Mouse (Mus musculus): ENCODE data around the gene Slc25a26. TPM values are rescaled to one million over a fixed set of nuclear protein-coding genes. Genes with fewer than 3 reads are reported as not detected.

Slc25a26 gene
- total RNA-seq, 1 experiment from 2014 or later, result 1.6 TPM

- ATAC-seq (replicated peaks; ENCODE audit: insufficient number of reproducible peaks, low FRiP score, low TSS enrichment, poor library complexity, severe bottlenecking), result no peak
Observed at GRCm38 (mm10) chr6:94626807-94627206, 126.7 kb downstream of the Slc25a26 start.

- no peak for ATAC-seq (replicated peaks; ENCODE audit: insufficient number of reproducible peaks, low FRiP score, low TSS enrichment, poor library complexity, severe bottlenecking)
Observed at GRCm38 (mm10) chr6:94627714-94628595, 127.8 kb downstream of the Slc25a26 start.

- no peak for ATAC-seq (replicated peaks; ENCODE audit: insufficient number of reproducible peaks, low FRiP score, low TSS enrichment, poor library complexity, severe bottlenecking)
Observed at GRCm38 (mm10) chr6:94628787-94629186, 128.7 kb downstream of the Slc25a26 start.

GRCm38 (mm10) chr6:94631051-94631778 lies 131.1 kb downstream of the Slc25a26 start:
- ATAC-seq (replicated peaks; ENCODE audit: insufficient number of reproducible peaks, low FRiP score, low TSS enrichment, poor library complexity, severe bottlenecking), result no peak

GRCm38 (mm10) chr6:94631779-94632082 lies 131.6 kb downstream of the Slc25a26 start:
- ATAC-seq (replicated peaks; ENCODE audit: insufficient number of reproducible peaks, low FRiP score, low TSS enrichment, poor library complexity, severe bottlenecking), result no peak

- no peak for ATAC-seq (replicated peaks; ENCODE audit: insufficient number of reproducible peaks, low FRiP score, low TSS enrichment, poor library complexity, severe bottlenecking)
Observed at GRCm38 (mm10) chr6:94634274-94634673, 134.1 kb downstream of the Slc25a26 start.

- no peak for ATAC-seq (replicated peaks; ENCODE audit: insufficient number of reproducible peaks, low FRiP score, low TSS enrichment, poor library complexity, severe bottlenecking)
Observed at GRCm38 (mm10) chr6:94634710-94635109, 134.6 kb downstream of the Slc25a26 start.

GRCm38 (mm10) chr6:94635343-94635742 lies 135.2 kb downstream of the Slc25a26 start:
- no peak for ATAC-seq (replicated peaks; ENCODE audit: insufficient number of reproducible peaks, low FRiP score, low TSS enrichment, poor library complexity, severe bottlenecking)

GRCm38 (mm10) chr6:94637024-94637434 lies 136.9 kb downstream of the Slc25a26 start:
- ATAC-seq (replicated peaks; ENCODE audit: insufficient number of reproducible peaks, low FRiP score, low TSS enrichment, poor library complexity, severe bottlenecking), result no peak

GRCm38 (mm10) chr6:94640297-94640696 lies 140.2 kb downstream of the Slc25a26 start:
- no peak for ATAC-seq (replicated peaks; ENCODE audit: insufficient number of reproducible peaks, low FRiP score, low TSS enrichment, poor library complexity, severe bottlenecking)

- ATAC-seq (replicated peaks; ENCODE audit: insufficient number of reproducible peaks, low FRiP score, low TSS enrichment, poor library complexity, severe bottlenecking), result no peak
Observed at GRCm38 (mm10) chr6:94642048-94642447, 141.9 kb downstream of the Slc25a26 start.

- ATAC-seq (replicated peaks; ENCODE audit: insufficient number of reproducible peaks, low FRiP score, low TSS enrichment, poor library complexity, severe bottlenecking), result no peak
Observed at GRCm38 (mm10) chr6:94643989-94644388, 143.9 kb downstream of the Slc25a26 start.

GRCm38 (mm10) chr6:94644641-94645040 lies 144.5 kb downstream of the Slc25a26 start:
- ATAC-seq (replicated peaks; ENCODE audit: insufficient number of reproducible peaks, low FRiP score, low TSS enrichment, poor library complexity, severe bottlenecking), result no peak

- no peak for ATAC-seq (replicated peaks; ENCODE audit: insufficient number of reproducible peaks, low FRiP score, low TSS enrichment, poor library complexity, severe bottlenecking)
Observed at GRCm38 (mm10) chr6:94645723-94646122, 145.6 kb downstream of the Slc25a26 start.

- no peak for ATAC-seq (replicated peaks; ENCODE audit: insufficient number of reproducible peaks, low FRiP score, low TSS enrichment, poor library complexity, severe bottlenecking)
Observed at GRCm38 (mm10) chr6:94646274-94646863, 146.2 kb downstream of the Slc25a26 start.

GRCm38 (mm10) chr6:94646902-94647301 lies 146.8 kb downstream of the Slc25a26 start:
- no peak for ATAC-seq (replicated peaks; ENCODE audit: insufficient number of reproducible peaks, low FRiP score, low TSS enrichment, poor library complexity, severe bottlenecking)

GRCm38 (mm10) chr6:94647574-94648430 lies 147.7 kb downstream of the Slc25a26 start:
- no peak for ATAC-seq (replicated peaks; ENCODE audit: insufficient number of reproducible peaks, low FRiP score, low TSS enrichment, poor library complexity, severe bottlenecking)

- no peak for ATAC-seq (replicated peaks; ENCODE audit: insufficient number of reproducible peaks, low FRiP score, low TSS enrichment, poor library complexity, severe bottlenecking)
Observed at GRCm38 (mm10) chr6:94648496-94648895, 148.4 kb downstream of the Slc25a26 start.

GRCm38 (mm10) chr6:94649637-94650036 lies 149.5 kb downstream of the Slc25a26 start:
- no peak for ATAC-seq (replicated peaks; ENCODE audit: insufficient number of reproducible peaks, low FRiP score, low TSS enrichment, poor library complexity, severe bottlenecking)

Measured in monocyte, adult 5-6 weeks (primary cell).